Mouse (Mus musculus) left cerebral cortex, adult 8-10 months (tissue): ENCODE results near the gene Kmt2d. TPM values are rescaled to one million over a fixed set of nuclear protein-coding genes. Genes with fewer than 3 reads are reported as not detected.

Experiments
- DNase-seq, 2 experiments: peaks; one replicate each; pipeline ENCODE4 v3.0.0; 2022; ENCODE audit warnings: low spot score in 2 of 2
- total RNA-seq, 4 experiments: library from RNA; stranded (reverse); gene quantifications; 2 replicates each; pipeline ENCODE4 v1.2.4; 2022

Gene Kmt2d
- total RNA-seq, 4 experiments from 2014 or later = 65.4 to 88.7 (median 76.5) TPM

GRCm38 (mm10) chr15:98802926-98803325 is 68.1 kb downstream of the Kmt2d start:
- DNase-seq = no peak

- peak in 1 of 2 experiments; percentile 73 for DNase-seq
Measured at GRCm38 (mm10) chr15:98799396-98799795, 71.6 kb downstream of the Kmt2d start.

- no peak for DNase-seq
Measured at GRCm38 (mm10) chr15:98798903-98799302, 72.1 kb downstream of the Kmt2d start.

- DNase-seq = no peak
Measured at GRCm38 (mm10) chr15:98797835-98798492, 73.0 kb downstream of the Kmt2d start.

GRCm38 (mm10) chr15:98796803-98797595 is 74.0 kb downstream of the Kmt2d start:
- peak in 1 of 2 experiments; percentile 62 for DNase-seq

GRCm38 (mm10) chr15:98793141-98793698 is 77.8 kb downstream of the Kmt2d start:
- no peak for DNase-seq

- no peak for DNase-seq
Measured at GRCm38 (mm10) chr15:98792233-98793020, 78.6 kb downstream of the Kmt2d start.

GRCm38 (mm10) chr15:98791771-98792170 is 79.2 kb downstream of the Kmt2d start:
- DNase-seq = no peak

GRCm38 (mm10) chr15:98791221-98791620 is 79.8 kb downstream of the Kmt2d start:
- DNase-seq = no peak

GRCm38 (mm10) chr15:98790761-98791160 is 80.2 kb downstream of the Kmt2d start:
- no peak for DNase-seq

- no peak for DNase-seq
Measured at GRCm38 (mm10) chr15:98789661-98790535, 81.1 kb downstream of the Kmt2d start, which contains the start of gene Wnt1. TSS of gene Wnt1 (plus strand) at chr15:98789857.

GRCm38 (mm10) chr15:98788972-98789660 is 81.9 kb downstream of the Kmt2d start:
- no peak for DNase-seq

GRCm38 (mm10) chr15:98787930-98788329 is 83.1 kb downstream of the Kmt2d start:
- DNase-seq = no peak

GRCm38 (mm10) chr15:98785744-98786143 is 85.3 kb downstream of the Kmt2d start:
- no peak for DNase-seq

Other genes starting within 250 kb of the Kmt2d start
- 100 to 1,000 TPM; 212 to 229 (median 221) TPM for gene Cacnb3, start 240.4 kb downstream of the Kmt2d start, total RNA-seq
- gene Ddx23, start 208.3 kb downstream of the Kmt2d start, total RNA-seq = 10 to 100 TPM; 77.3 to 95.7 (median 87.1) TPM
- gene Rnd1, start 193.7 kb downstream of the Kmt2d start, total RNA-seq = 10 to 100 TPM; 15.6 to 22.9 (median 20.5) TPM
- gene Ccdc65, start 163.0 kb downstream of the Kmt2d start, total RNA-seq = 10 to 100 TPM in 3 of 4 experiments, 1 to 10 TPM in 1; 8.6 to 12.7 (median 11.6) TPM
- 1 to 10 TPM; 1.1 to 2.3 (median 2.0) TPM for gene Fkbp11, start 143.0 kb downstream of the Kmt2d start, total RNA-seq
- 100 to 1,000 TPM; 721 to 844 (median 792) TPM for gene Arf3, start 108.0 kb downstream of the Kmt2d start, total RNA-seq
- gene Wnt10b, start 93.1 kb downstream of the Kmt2d start, total RNA-seq = 1 to 10 TPM in 2 of 4 experiments, under 1 TPM in 2; 0.41 to 1.8 (median 1.1) TPM
- gene Wnt1, start 81.3 kb downstream of the Kmt2d start, total RNA-seq = under 1 TPM in 1 of 4 experiments, not detected in 3; 0.26 TPM
- gene Ddn, start 61.7 kb downstream of the Kmt2d start, total RNA-seq = 100 to 1,000 TPM; 692 to 784 (median 734) TPM
- 10 to 100 TPM; 47.4 to 60.9 (median 53.2) TPM for gene Prkag1, start 39.7 kb downstream of the Kmt2d start, total RNA-seq
- gene Rhebl1, start 23.3 kb upstream of the Kmt2d start, total RNA-seq = 10 to 100 TPM in 2 of 4 experiments, 1 to 10 TPM in 2; 8.4 to 10.9 (median 10.2) TPM
- under 1 TPM in 3 of 4 experiments, not detected in 1; 0.12 to 0.39 (median 0.13) TPM for gene Dhh, start 27.3 kb upstream of the Kmt2d start, total RNA-seq
- gene Lmbr1l, start 47.0 kb upstream of the Kmt2d start, total RNA-seq = 10 to 100 TPM; 13.7 to 17.9 (median 14.7) TPM
- 100 to 1,000 TPM; 560 to 600 (median 569) TPM for gene Tuba1b, start 63.4 kb upstream of the Kmt2d start, total RNA-seq
- gene Gm49450, start 82.3 kb upstream of the Kmt2d start, total RNA-seq = not detected
- gene Tuba1a, start 82.5 kb upstream of the Kmt2d start, total RNA-seq = 100 to 1,000 TPM; 904 to 960 (median 945) TPM
- 10 to 100 TPM; 41.1 to 59.7 (median 56.5) TPM for gene Tuba1c, start 158.7 kb upstream of the Kmt2d start, total RNA-seq
- 1 to 10 TPM in 3 of 4 experiments, under 1 TPM in 1; 0.73 to 1.5 (median 1.2) TPM for gene Prph, start 184.0 kb upstream of the Kmt2d start, total RNA-seq
- under 1 TPM in 2 of 4 experiments, not detected in 2; 0.74 to 0.95 TPM for gene Troap, start 203.4 kb upstream of the Kmt2d start, total RNA-seq
- not detected for gene C1ql4, start 216.6 kb upstream of the Kmt2d start, total RNA-seq
- gene Dnajc22, start 222.0 kb upstream of the Kmt2d start, total RNA-seq = under 1 TPM in 3 of 4 experiments, not detected in 1; 0.30 to 0.56 (median 0.34) TPM